Mouse (Mus musculus) thymus, postnatal 36 days (tissue): ENCODE data around the gene Mb.

Source experiments
- DNase-seq, 2 experiments: peaks; one replicate each; pipeline ENCODE4 v3.0.0; 2022; ENCODE audit warnings: mixed read lengths in 2 of 2

The Mb gene

GRCm38 (mm10) chr15:76973272-76973854 is 77.1 kb downstream of the Mb start:
- no peak for DNase-seq

GRCm38 (mm10) chr15:76972661-76973060 is 77.8 kb downstream of the Mb start:
- DNase-seq = no peak
